Mouse (Mus musculus) gastrocnemius, postnatal 14 days (tissue): ENCODE measurements around the gene Nt5c1b. TPM values are rescaled to one million over a fixed set of nuclear protein-coding genes. Genes with fewer than 3 reads are reported as not detected.

Experiments used
- total RNA-seq, 2 experiments: library from RNA; stranded (reverse); gene quantifications; 2 replicates each; pipeline ENCODE4 v1.2.3; 2021

Gene Nt5c1b
- total RNA-seq, 2 experiments from 2014 or later = not detected

Other genes with a start within 250 kb of the Nt5c1b start
- gene Rdh14, start 20.8 kb downstream of the Nt5c1b start, total RNA-seq = 10 to 100 TPM; 31.2 to 32.6 TPM